Mouse (Mus musculus) lung, embryonic 15.5 days (tissue): ENCODE results near the gene Grm1. TPM values are rescaled to one million over a fixed set of nuclear protein-coding genes. Genes with fewer than 3 reads are reported as not detected.

Experiments
- ATAC-seq: fragments of 200-750 bp; cut with Nextera tagmentation; 2 replicates; pipeline ENCODE4 v1.8.0; 2017; ENCODE audit warnings: moderate number of reproducible peaks, borderline replicate concordance; ENCODE audit not compliant: low FRiP score, low TSS enrichment; ENCODE audit errors: extremely low read depth
- H3K27ac ChIP-seq: fragments of 300-500 bp; sonication (generic); 2 replicates; pipeline ENCODE4 v1.5.1; 2015; ENCODE audit warnings: moderate library complexity, mild to moderate bottlenecking, inconsistent platforms
- H3K27me3 ChIP-seq: fragments of 300-500 bp; sonication (generic); 2 replicates; pipeline ENCODE4 v1.6.1; 2015; ENCODE audit warnings: inconsistent platforms
- H3K36me3 ChIP-seq: fragments of 300-500 bp; sonication (generic); 2 replicates; pipeline ENCODE4 v1.6.1; 2015; ENCODE audit warnings: inconsistent platforms
- H3K4me1 ChIP-seq: fragments of 300-500 bp; sonication (generic); 2 replicates; pipeline ENCODE4 v1.6.1; 2015; ENCODE audit warnings: inconsistent platforms
- H3K4me2 ChIP-seq: fragments of 300-500 bp; sonication (generic); 2 replicates; pipeline ENCODE4 v1.6.1; 2015; ENCODE audit warnings: inconsistent platforms, mild to moderate bottlenecking, moderate library complexity
- H3K4me3 ChIP-seq: fragments of 300-500 bp; sonication (generic); 2 replicates; pipeline ENCODE4 v1.5.1; 2015; ENCODE audit warnings: mild to moderate bottlenecking, inconsistent platforms
- H3K9ac ChIP-seq: fragments of 300-500 bp; sonication (generic); 2 replicates; pipeline ENCODE4 v1.6.1; 2015; ENCODE audit warnings: inconsistent platforms
- H3K9me3 ChIP-seq: fragments of 300-500 bp; sonication (generic); 2 replicates; pipeline ENCODE4 v1.6.1; 2016; ENCODE audit warnings: inconsistent platforms
- WGBS: fragments of 180-500 bp; shearing (Covaris S2); methylation state at CpG from one replicate; pipeline ENCODE4 v1.1.7; 2015; 5-methylcytosine and 5-hydroxymethylcytosine counted together
- polyA plus RNA-seq: library from polyadenylated mRNA; unstranded; fragments of >200 nt; fragmentation: Nextera tagmentation; extraction: Ambion mirVana; gene quantifications from 2 replicates; pipeline ENCODE4 v1.2.1, GENCODE M21; 2015

Grm1 gene
- polyA plus RNA-seq, 1 experiment from 2014 or later = not detected

- H3K27ac ChIP-seq = no peak overlapping the region
- 12% methylated on average over 11 of the region's 11 CpGs for WGBS
- peak overlapping the region; percentile 82 for H3K4me2 ChIP-seq
- no peak overlapping the region for H3K9ac ChIP-seq
- no peaks in the 10 kb centered on the region for H3K9me3 ChIP-seq
- peaks cover 8% of the 10 kb centered on the region; the same call in 1 of the 2 replicates for H3K4me1 ChIP-seq
- no peak for ATAC-seq
- peak overlapping the region; percentile 36 for H3K4me3 ChIP-seq
- H3K36me3 ChIP-seq = no peaks in the 10 kb centered on the region
- 0 out of 2 replicates have a peak, but pooled peaks cover 4% of the 10 kb centered on the region for H3K27me3 ChIP-seq
These were observed 392.4 kb downstream of the Grm1 start for GRCm38 (mm10) chr10:10689668-10690223.

- no peak overlapping the region for H3K9ac ChIP-seq
- peak overlapping the region; percentile 36 for H3K4me3 ChIP-seq
- H3K4me1 ChIP-seq = peaks cover 8% of the 10 kb centered on the region; the same call in 1 of the 2 replicates
- ATAC-seq = no peak
- H3K27me3 ChIP-seq = 0 out of 2 replicates have a peak, but pooled peaks cover 4% of the 10 kb centered on the region
- no peaks in the 10 kb centered on the region for H3K36me3 ChIP-seq
- H3K9me3 ChIP-seq = no peaks in the 10 kb centered on the region
- H3K27ac ChIP-seq = no peak overlapping the region
- peak overlapping the region; percentile 82 for H3K4me2 ChIP-seq
- under 1% methylated on average over 34 of the region's 35 CpGs for WGBS
These were observed 393.1 kb downstream of the Grm1 start for GRCm38 (mm10) chr10:10688907-10689667.

GRCm38 (mm10) chr10:10681048-10681447, 401.1 kb downstream of the Grm1 start, which contains the start of gene Gm10944:
Gene Gm10944 (plus strand): TSS chr10:10681348.
- no peak for ATAC-seq
- Histone ChIP-seq H3K36me3 (no peaks in the 10 kb centered on the region), H3K27ac (no peak within 1 kb of the TSS)

DNA sequence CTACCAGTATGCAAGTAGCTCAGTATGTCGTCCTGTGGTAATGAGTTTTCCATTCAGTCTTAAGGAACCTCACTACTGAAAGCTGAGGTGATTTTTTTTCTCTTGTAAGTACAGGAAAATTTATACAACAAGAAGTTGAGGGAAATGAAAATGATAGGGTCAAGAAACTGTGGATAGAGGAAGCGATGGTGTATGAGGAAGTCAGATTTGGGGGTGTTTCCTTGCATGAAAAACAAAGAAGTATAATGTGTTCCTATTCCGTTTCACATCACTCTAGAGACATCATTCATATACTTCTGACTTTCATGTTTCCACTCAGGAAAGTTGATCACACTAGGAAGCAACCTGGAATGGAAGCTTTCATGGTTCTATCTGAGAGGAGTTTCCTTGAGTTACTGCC, 422.2 kb downstream of the Grm1 start:
- Histone ChIP-seq H3K4me3 (no peak overlapping the region), H3K27ac (no peak overlapping the region), H3K9ac (no peak overlapping the region), H3K9me3 (no peaks in the 10 kb centered on the region), H3K36me3 (no peaks in the 10 kb centered on the region), H3K4me1 (no peaks in the 10 kb centered on the region), H3K4me2 (no peak overlapping the region), H3K27me3 (no peaks in the 10 kb centered on the region)
- WGBS = 75% methylated on average over 3 of the region's 3 CpGs
- ATAC-seq = no peak

More at GRCm38 (mm10) chr10:10681048-10681447, 401.1 kb downstream of the Grm1 start, which contains the start of gene Gm10944:
- WGBS = 86% methylated on average over 1 of the region's 1 CpGs
- H3K27me3 ChIP-seq = no peaks in the 10 kb centered on the region
- no peak within 1 kb of the TSS for H3K4me3 ChIP-seq
- no peak within 1 kb of the TSS for H3K9ac ChIP-seq
- no peaks in the 10 kb centered on the region for H3K9me3 ChIP-seq
- no peak within 1 kb of the TSS for H3K4me2 ChIP-seq
- no peaks in the 10 kb centered on the region for H3K4me1 ChIP-seq

- H3K4me1 ChIP-seq = no peaks in the 10 kb centered on the region
- WGBS = 76% methylated on average over 3 of the region's 3 CpGs
- H3K27me3 ChIP-seq = no peaks in the 10 kb centered on the region
- no peaks in the 10 kb centered on the region for H3K36me3 ChIP-seq
- no peak overlapping the region for H3K4me3 ChIP-seq
- H3K9me3 ChIP-seq = no peaks in the 10 kb centered on the region
- no peak overlapping the region for H3K4me2 ChIP-seq
- no peak overlapping the region for H3K9ac ChIP-seq
- H3K27ac ChIP-seq = no peak overlapping the region
- no peak for ATAC-seq
These were observed 423.0 kb downstream of the Grm1 start for GRCm38 (mm10) chr10:10659161-10659560.

DNA sequence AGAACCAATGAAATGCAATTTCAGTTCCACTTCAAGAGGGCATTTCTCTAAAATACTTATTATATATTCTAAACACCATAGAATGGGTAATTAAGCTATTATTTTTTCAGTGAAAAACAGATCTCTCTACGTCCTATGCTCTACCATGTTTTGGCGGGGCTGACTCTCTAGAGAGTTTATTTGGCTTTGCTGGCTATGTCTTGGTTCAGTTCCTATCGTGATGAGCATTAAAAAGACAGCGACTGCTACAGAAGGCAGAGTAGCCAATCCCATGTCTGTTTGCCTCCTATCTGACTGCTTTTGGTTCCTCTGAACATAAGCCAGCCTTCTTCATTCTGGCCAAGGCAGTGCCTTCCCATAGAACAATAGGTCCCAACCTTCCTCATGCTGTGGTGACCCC, 425.5 kb downstream of the Grm1 start:
- WGBS = 82% methylated on average over 4 of the region's 4 CpGs
- no peak overlapping the region for H3K4me3 ChIP-seq
- no peaks in the 10 kb centered on the region for H3K9me3 ChIP-seq
- no peak for ATAC-seq
- no peak overlapping the region for H3K9ac ChIP-seq
- H3K4me2 ChIP-seq = no peak overlapping the region
- no peak overlapping the region for H3K27ac ChIP-seq
- H3K27me3 ChIP-seq = no peaks in the 10 kb centered on the region
- H3K4me1 ChIP-seq = no peaks in the 10 kb centered on the region
- H3K36me3 ChIP-seq = no peaks in the 10 kb centered on the region

GRCm38 (mm10) chr10:10655991-10656390, 426.2 kb downstream of the Grm1 start:
- H3K4me2 ChIP-seq = no peak overlapping the region
- no peaks in the 10 kb centered on the region for H3K27me3 ChIP-seq
- H3K4me1 ChIP-seq = no peaks in the 10 kb centered on the region
- H3K36me3 ChIP-seq = no peaks in the 10 kb centered on the region
- no peak for ATAC-seq
- no peaks in the 10 kb centered on the region for H3K9me3 ChIP-seq
- H3K27ac ChIP-seq = no peak overlapping the region
- no peak overlapping the region for H3K9ac ChIP-seq
- no peak overlapping the region for H3K4me3 ChIP-seq

Other genes with a start within 250 kb of the Grm1 start
- gene Shprh, start 67.1 kb upstream of the Grm1 start, polyA plus RNA-seq = 15.5 and 15.6 TPM in 2 replicates
- gene Fbxo30, start 199.0 kb upstream of the Grm1 start, polyA plus RNA-seq = 33.9 and 36.1 TPM in 2 replicates